Mouse (Mus musculus) cerebellum, adult 9-10 months (tissue): ENCODE results near the gene Olfr1065.
"Not testable (repeated sequence)": the region's sequence is repeated elsewhere in the genome, so short reads cannot be mapped to it uniquely, and the experiment has no call there.

Experiments used
- DNase-seq: peaks from one replicate; pipeline ENCODE4 v3.0.0; 2022

Gene Olfr1065

GRCm38 (mm10) chr2:86450491-86450890 lies at the start of gene Olfr1065:
Gene Olfr1065, minus strand, starts transcription at chr2:86450591.
- not testable (repeated sequence) for DNase-seq

GRCm38 (mm10) chr2:86487286-86487685 lies 36.9 kb upstream of the Olfr1065 start, which contains the start of gene Olfr228:
Gene Olfr228, minus strand, starts transcription at chr2:86487386.
- DNase-seq: no peak

- peak; percentile 26 for DNase-seq
These were observed 14.2 kb upstream of the Olfr1065 start for GRCm38 (mm10) chr2:86464442-86465109.

- no peak for DNase-seq
These were observed 10.0 kb upstream of the Olfr1065 start for GRCm38 (mm10) chr2:86460434-86460833.

GRCm38 (mm10) chr2:86456169-86456568 lies 5.8 kb upstream of the Olfr1065 start, which contains the start of gene Olfr1066:
Gene Olfr1066, minus strand, starts transcription at chr2:86456269.
- DNase-seq: no peak

GRCm38 (mm10) chr2:86442101-86442500 lies 8.3 kb downstream of the Olfr1065 start:
- not testable (repeated sequence) for DNase-seq

GRCm38 (mm10) chr2:86428511-86428910 lies 21.9 kb downstream of the Olfr1065 start:
- DNase-seq: not testable (repeated sequence)

GRCm38 (mm10) chr2:86426649-86427048 lies 23.7 kb downstream of the Olfr1065 start, which contains the start of gene Olfr1062:
Gene Olfr1062, minus strand, starts transcription at chr2:86426749.
- not testable (repeated sequence) for DNase-seq

- no peak for DNase-seq
These were observed 36.4 kb downstream of the Olfr1065 start, which contains the start of gene Olfr1061 for GRCm38 (mm10) chr2:86413950-86414349. Gene Olfr1061, minus strand, starts transcription at chr2:86414050.

- no peak for DNase-seq
These were observed 55.3 kb downstream of the Olfr1065 start for GRCm38 (mm10) chr2:86395114-86395513.
